Mouse (Mus musculus): ENCODE results near the gene Ccdc91. TPM values are rescaled to one million over a fixed set of nuclear protein-coding genes. Genes with fewer than 3 reads are reported as not detected.

The Ccdc91 gene
- total and polyA plus RNA-seq, 2 experiments, result 19.8 to 30.8 TPM

DNA sequence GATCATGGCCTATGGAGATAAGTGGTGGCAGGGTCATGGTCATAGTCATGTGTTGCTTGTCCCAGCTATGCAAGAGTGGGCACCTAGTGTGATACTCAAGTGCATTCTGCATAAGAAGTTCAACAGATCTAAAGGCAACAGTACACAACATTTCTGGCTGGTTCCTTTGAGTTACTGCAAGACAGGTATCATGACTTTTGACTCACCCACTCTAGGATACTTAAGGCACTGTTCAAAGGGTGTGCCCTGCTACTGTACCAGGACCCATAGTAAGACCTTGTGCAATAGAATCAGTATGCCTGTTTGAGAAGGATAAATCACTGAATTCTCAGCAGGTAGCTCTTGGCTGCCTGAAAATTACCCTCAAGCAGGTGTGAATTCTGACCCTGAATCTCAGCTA, 182.4 kb downstream of the Ccdc91 start:
- no peaks in the 10 kb centered on the region for H3K36me3 ChIP-seq (ENCODE audit: control insufficient read depth, insufficient read depth, low read length)
- H3K79me2 ChIP-seq (ENCODE audit: control insufficient read depth, insufficient read depth, low read length), result no peaks in the 10 kb centered on the region
- no peak overlapping the region for H3K9ac ChIP-seq (ENCODE audit: low read depth, low read length)
- H3K4me3 ChIP-seq (ENCODE audit: insufficient read depth, low read depth, low read length), result no peak overlapping the region
- no peak for DNase-seq (ENCODE audit: extremely low read depth, low read depth, low spot score)
- H3K27me3 ChIP-seq (ENCODE audit: control insufficient read depth, insufficient read depth, low read length), result no peaks in the 10 kb centered on the region
- TF ChIP-seq CTCF (IDR thresholded peaks at IDR 0.05; ENCODE audit: low read depth, low read length), result no peak
- TF ChIP-seq POLR2A (IDR thresholded peaks at IDR 0.05; ENCODE audit: extremely low read depth, insufficient read depth, low read length), result no peak
- H3K27ac ChIP-seq (replicated peaks; ENCODE audit: insufficient read depth, low read depth, low read length), result no peak overlapping the region
- H3K4me1 ChIP-seq (ENCODE audit: control insufficient read depth, insufficient read depth, low read length), result no peaks in the 10 kb centered on the region

DNA sequence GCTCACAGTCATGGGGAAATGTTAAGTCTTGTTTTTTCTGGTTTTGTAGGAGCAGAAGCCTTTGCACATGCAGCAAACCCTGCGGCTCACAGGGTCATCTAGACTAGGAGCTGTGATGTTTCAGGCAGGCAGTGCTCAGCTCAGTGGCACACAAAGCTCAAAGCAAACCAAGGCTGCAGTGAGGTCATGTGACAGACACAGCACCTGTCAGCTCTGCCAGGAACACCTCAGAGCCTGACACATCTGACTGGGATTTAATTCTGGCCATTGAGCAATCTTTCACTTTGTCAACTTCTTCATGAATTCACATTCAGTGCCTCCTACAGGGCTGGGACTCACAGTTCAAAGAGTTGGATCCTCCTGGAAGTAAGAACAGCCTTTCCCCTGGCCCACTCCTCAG, 185.1 kb downstream of the Ccdc91 start:
- TF ChIP-seq CTCF (IDR thresholded peaks at IDR 0.05; ENCODE audit: low read depth, low read length) (no peak), POLR2A (IDR thresholded peaks at IDR 0.05; ENCODE audit: extremely low read depth, insufficient read depth, low read length) (no peak)
- Histone ChIP-seq H3K36me3 (ENCODE audit: control insufficient read depth, insufficient read depth, low read length) (no peaks in the 10 kb centered on the region), H3K79me2 (ENCODE audit: control insufficient read depth, insufficient read depth, low read length) (no peaks in the 10 kb centered on the region), H3K27ac (replicated peaks; ENCODE audit: insufficient read depth, low read depth, low read length) (no peak overlapping the region), H3K4me1 (ENCODE audit: control insufficient read depth, insufficient read depth, low read length) (no peaks in the 10 kb centered on the region), H3K4me3 (ENCODE audit: insufficient read depth, low read depth, low read length) (no peak overlapping the region), H3K27me3 (ENCODE audit: control insufficient read depth, insufficient read depth, low read length) (no peaks in the 10 kb centered on the region), H3K9ac (ENCODE audit: low read depth, low read length) (no peak overlapping the region)
- WGBS, result 59% methylated on average over 1 of the region's 1 CpGs
- peak; percentile 16 for DNase-seq (ENCODE audit: extremely low read depth, low read depth, low spot score)

DNA sequence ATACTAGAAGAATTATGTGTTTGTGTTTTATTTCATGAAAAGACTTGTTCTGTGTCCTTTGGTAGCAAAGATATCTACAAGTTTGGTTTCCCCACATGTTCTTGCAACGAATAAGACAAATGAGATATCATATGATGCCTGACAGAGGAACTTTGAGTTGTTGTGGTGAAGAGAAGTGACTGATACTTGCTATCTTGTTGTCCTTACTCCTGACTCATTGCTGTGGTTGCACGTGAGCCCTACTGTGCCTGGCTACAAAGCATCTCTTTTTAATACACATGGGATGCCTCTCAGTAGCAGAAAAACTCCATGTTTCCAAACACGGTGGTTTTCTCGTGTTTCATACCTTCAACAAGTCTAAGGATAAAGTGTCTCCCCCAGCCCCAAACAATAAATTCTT, 186.2 kb downstream of the Ccdc91 start:
- Histone ChIP-seq H3K4me1 (ENCODE audit: control insufficient read depth, insufficient read depth, low read length) (no peaks in the 10 kb centered on the region), H3K9ac (ENCODE audit: low read depth, low read length) (no peak overlapping the region), H3K79me2 (ENCODE audit: control insufficient read depth, insufficient read depth, low read length) (no peaks in the 10 kb centered on the region), H3K27ac (replicated peaks; ENCODE audit: insufficient read depth, low read depth, low read length) (no peak overlapping the region), H3K36me3 (ENCODE audit: control insufficient read depth, insufficient read depth, low read length) (no peaks in the 10 kb centered on the region), H3K4me3 (ENCODE audit: insufficient read depth, low read depth, low read length) (no peak overlapping the region), H3K27me3 (ENCODE audit: control insufficient read depth, insufficient read depth, low read length) (no peaks in the 10 kb centered on the region)
- no peak for DNase-seq (ENCODE audit: extremely low read depth, low read depth, low spot score)
- 84% methylated on average over 4 of the region's 4 CpGs for WGBS
- TF ChIP-seq POLR2A (IDR thresholded peaks at IDR 0.05; ENCODE audit: extremely low read depth, insufficient read depth, low read length) (no peak), CTCF (IDR thresholded peaks at IDR 0.05; ENCODE audit: low read depth, low read length) (no peak)

DNA sequence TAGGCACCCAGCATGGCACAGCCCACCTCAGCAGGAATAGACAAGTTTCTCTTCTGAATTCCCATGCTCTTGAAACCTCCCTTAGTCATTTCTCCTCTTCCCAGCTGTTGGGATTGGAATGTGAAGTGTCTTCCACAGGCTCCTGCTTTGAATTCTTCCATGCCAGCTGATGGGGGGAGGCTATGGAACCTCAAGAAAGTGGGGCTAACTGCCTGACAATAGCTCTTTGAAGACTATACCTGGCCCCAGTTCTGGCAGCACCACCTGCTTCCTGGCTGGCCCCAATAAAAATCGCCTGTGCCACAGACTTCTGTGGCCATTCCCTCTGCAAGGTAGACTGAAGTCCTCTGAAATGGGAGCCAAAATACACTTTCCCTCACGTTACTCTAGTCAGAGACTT, 187.0 kb downstream of the Ccdc91 start:
- H3K4me1 ChIP-seq (ENCODE audit: control insufficient read depth, insufficient read depth, low read length), result no peaks in the 10 kb centered on the region
- peak; percentile 55 for DNase-seq (ENCODE audit: extremely low read depth, low read depth, low spot score)
- H3K4me3 ChIP-seq (ENCODE audit: insufficient read depth, low read depth, low read length), result no peak overlapping the region
- H3K9ac ChIP-seq (ENCODE audit: low read depth, low read length), result no peak overlapping the region
- H3K36me3 ChIP-seq (ENCODE audit: control insufficient read depth, insufficient read depth, low read length), result no peaks in the 10 kb centered on the region
- TF ChIP-seq POLR2A (IDR thresholded peaks at IDR 0.05; ENCODE audit: extremely low read depth, insufficient read depth, low read length) (no peak), CTCF (IDR thresholded peaks at IDR 0.05; ENCODE audit: low read depth, low read length) (no peak)
- WGBS, result 29% methylated on average over 2 of the region's 2 CpGs
- no peaks in the 10 kb centered on the region for H3K79me2 ChIP-seq (ENCODE audit: control insufficient read depth, insufficient read depth, low read length)
- no peak overlapping the region for H3K27ac ChIP-seq (replicated peaks; ENCODE audit: insufficient read depth, low read depth, low read length)
- H3K27me3 ChIP-seq (ENCODE audit: control insufficient read depth, insufficient read depth, low read length), result no peaks in the 10 kb centered on the region

DNA sequence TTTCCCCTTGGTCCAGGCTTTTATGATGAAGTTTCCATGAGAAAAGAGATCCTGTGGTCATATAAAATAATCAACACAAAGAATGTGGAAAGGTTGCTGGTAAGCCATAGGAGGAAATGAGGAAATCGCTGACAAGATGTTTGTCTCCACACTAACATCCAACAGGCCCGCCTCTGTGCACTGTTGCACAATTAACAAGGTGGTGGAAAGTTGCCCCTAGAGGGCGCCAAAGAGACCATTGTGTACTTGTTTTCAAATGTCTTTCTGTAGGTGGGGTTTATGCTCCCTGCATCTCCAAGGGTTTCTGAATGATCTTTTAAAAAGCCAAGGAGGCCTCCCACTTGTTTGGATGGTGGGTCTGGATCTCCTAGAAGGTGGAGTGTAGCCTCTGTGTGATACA, 188.7 kb downstream of the Ccdc91 start:
- Histone ChIP-seq H3K4me1 (ENCODE audit: control insufficient read depth, insufficient read depth, low read length) (no peaks in the 10 kb centered on the region), H3K9ac (ENCODE audit: low read depth, low read length) (no peak overlapping the region), H3K79me2 (ENCODE audit: control insufficient read depth, insufficient read depth, low read length) (no peaks in the 10 kb centered on the region), H3K4me3 (ENCODE audit: insufficient read depth, low read depth, low read length) (no peak overlapping the region), H3K36me3 (ENCODE audit: control insufficient read depth, insufficient read depth, low read length) (no peaks in the 10 kb centered on the region), H3K27me3 (ENCODE audit: control insufficient read depth, insufficient read depth, low read length) (no peaks in the 10 kb centered on the region), H3K27ac (replicated peaks; ENCODE audit: insufficient read depth, low read depth, low read length) (no peak overlapping the region)
- DNase-seq (ENCODE audit: extremely low read depth, low read depth, low spot score), result peak; percentile 35
- peak; percentile 31; the same call in 1 of the 2 replicates for TF ChIP-seq CTCF (IDR thresholded peaks at IDR 0.05; ENCODE audit: low read depth, low read length)
- no peak for TF ChIP-seq POLR2A (IDR thresholded peaks at IDR 0.05; ENCODE audit: extremely low read depth, insufficient read depth, low read length)
- 43% methylated on average over 3 of the region's 3 CpGs for WGBS

DNA sequence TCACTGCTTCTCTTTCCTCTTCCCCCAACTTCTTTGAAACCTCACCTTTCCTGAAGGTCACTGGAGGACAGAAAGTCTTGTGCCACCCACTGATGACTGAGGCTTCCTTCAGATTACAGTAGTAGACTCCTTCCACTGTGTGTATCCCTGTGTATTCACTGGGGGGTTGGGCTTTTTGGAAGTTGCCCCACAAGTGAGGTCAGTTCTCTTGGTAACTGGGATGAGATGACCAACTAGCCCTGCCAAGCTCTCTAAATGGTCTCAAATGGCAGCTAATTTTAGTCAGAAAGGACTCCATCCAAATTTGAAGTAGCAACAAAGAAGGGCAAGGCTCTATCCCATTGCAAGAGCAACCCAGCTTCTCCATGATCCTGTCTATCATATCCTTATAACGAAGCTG, 195.7 kb downstream of the Ccdc91 start:
- no peak for DNase-seq (ENCODE audit: extremely low read depth, low read depth, low spot score)
- no peak overlapping the region for H3K27ac ChIP-seq (replicated peaks; ENCODE audit: insufficient read depth, low read depth, low read length)
- no peaks in the 10 kb centered on the region for H3K4me1 ChIP-seq (ENCODE audit: control insufficient read depth, insufficient read depth, low read length)
- TF ChIP-seq CTCF (IDR thresholded peaks at IDR 0.05; ENCODE audit: low read depth, low read length), result no peak
- no peak for TF ChIP-seq POLR2A (IDR thresholded peaks at IDR 0.05; ENCODE audit: extremely low read depth, insufficient read depth, low read length)
- no peak overlapping the region for H3K9ac ChIP-seq (ENCODE audit: low read depth, low read length)
- H3K79me2 ChIP-seq (ENCODE audit: control insufficient read depth, insufficient read depth, low read length), result no peaks in the 10 kb centered on the region
- no peaks in the 10 kb centered on the region for H3K27me3 ChIP-seq (ENCODE audit: control insufficient read depth, insufficient read depth, low read length)
- 74% methylated on average over 1 of the region's 1 CpGs for WGBS
- H3K36me3 ChIP-seq (ENCODE audit: control insufficient read depth, insufficient read depth, low read length), result no peaks in the 10 kb centered on the region
- no peak overlapping the region for H3K4me3 ChIP-seq (ENCODE audit: insufficient read depth, low read depth, low read length)

Data from liver, adult 2 months (tissue).